Mouse (Mus musculus) T-helper 17 cell (primary cell): Measurements from ENCODE around the gene Ttll4.

ENCODE experiments used
- in situ Hi-C, 2 experiments: fragments of 300-600 bp; cut with MboI, MseI; formaldehyde crosslinking; loops; 1 replicate in 1 of 2; 2 replicates in 1 of 2; pipeline ENCODE4 v1.15.1; 2025; ENCODE audit warnings: high pct_unique_total_duplicates in 2 of 2

The Ttll4 gene

DNA sequence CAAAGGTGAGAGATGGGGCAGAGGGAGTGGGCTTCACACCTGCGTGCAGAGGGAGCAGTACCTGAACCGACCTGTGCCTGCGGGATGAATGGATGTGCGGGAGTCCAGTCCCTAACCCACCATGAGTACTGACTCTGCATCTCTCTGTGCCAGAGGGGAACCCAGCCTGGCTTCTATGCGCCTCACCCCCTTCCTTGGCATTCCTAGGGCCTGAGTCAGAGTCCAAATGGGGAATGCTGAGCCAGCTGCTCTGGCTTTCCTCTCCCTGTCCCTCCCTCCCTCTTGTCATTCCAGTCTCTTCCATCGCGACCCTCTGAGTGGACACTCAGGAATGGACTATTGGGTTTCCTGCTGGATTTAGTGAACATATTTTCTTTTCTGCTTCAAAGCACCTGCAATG, 87.8 kb downstream of the Ttll4 start:
- in situ Hi-C loops: no loop called here

DNA sequence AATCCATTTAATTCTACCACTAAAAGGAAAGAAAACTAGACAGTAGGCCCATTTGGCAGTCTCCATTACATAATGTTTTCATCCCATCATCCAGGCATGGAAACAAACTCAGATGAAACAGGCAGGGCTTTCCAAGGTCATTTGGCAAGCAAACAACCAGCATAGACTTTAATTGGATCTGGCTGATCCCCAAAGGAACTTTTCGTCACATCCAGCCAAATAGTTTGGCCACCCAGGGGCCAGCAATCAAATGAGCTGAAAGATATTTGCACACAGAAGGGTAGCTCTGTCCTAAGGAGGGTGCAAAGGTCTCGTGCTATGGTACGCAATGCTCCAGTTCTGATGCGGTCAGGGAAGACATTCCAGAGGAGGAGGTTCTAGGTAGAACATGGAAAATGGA, 89.1 kb downstream of the Ttll4 start:
- in situ Hi-C loops: no loop called here

DNA sequence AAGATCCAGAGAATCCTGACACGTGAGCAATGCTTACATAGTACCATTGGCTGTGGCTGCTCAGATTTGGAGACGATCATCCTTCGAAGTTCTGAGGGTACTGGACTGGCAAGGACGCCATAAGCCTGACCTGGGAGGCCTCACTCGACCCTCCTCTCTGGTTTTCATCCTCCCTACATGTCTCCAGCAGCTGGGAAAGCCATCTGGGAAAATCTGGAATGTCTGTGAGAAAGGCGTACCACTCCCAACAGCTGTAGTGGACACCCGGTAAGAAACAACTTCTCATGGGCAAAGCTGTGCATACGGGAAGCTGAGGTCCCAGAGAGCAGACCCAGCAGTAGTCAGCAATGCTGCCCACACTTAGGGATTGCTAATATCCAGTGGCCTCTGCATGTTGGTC, 90.6 kb downstream of the Ttll4 start:
- in situ Hi-C loops: no loop called here

DNA sequence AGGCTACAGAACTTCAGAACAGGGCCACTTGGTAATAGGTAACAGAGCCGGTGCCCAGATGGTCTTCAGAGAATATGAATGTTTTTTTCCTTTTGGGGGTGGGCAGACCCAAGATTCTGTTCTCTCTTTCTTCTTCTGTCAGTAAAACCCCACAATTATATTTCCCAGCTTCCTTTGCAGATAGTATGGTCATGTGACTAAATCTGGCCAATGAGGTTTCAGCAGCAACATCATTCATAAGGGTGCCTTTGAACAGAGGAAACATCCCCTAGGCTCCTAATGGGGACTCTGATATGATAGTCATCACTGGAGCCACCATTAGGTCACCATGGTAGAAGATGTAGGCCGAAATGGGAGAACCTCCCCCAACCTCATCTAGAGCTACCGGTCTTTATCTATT, 91.3 kb downstream of the Ttll4 start:
- in situ Hi-C loops: no loop called here
